10 mouse cellular contexts compared by ENCODE assay signal in the genomic region with DNA sequence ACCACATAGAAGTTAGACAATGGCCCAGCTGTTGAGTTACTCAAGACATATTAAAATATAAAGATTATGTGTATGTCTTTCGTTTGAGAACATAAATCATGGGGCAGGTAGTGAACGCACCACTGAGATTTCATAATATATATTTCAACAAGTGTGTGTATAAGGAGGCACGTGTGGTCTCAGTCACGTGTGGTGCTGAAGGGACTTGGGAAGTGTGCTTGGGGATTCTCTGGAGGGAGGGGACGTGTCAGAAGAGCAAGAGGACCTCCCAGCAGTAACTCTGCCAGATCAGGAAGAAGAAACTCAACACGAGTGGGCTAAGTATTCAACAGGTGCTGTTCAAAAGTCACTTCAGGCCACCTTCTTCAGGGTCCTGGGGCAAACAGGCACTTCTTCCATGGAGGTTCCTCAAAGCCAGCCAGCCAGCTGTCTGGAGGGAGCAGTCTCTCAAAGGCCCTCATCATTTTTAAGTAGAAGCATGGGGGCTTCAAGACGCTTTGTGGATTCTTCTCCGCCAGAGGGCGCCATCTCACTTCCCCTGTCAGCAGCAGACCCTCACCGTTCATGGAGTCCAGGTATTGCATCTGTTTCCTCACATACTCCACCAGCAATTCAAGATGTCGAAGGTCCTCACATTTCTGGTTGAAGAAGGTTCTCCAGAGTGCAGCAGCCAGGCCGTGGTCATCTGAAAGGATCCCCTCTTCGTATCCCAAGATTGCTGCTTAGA.
DNase-seq lines count a peak whose midpoint lies in the region; ATAC-seq and TF ChIP-seq lines count a peak whose summit lies in the region.
"Had no signal": no experiment of that assay in that cellular context is flagged by ENCODE, and none has a peak within 500 bp of the region (broad histone marks: within the 10 kb centered on the region; RNA-seq: fewer than 3 reads in every experiment).

No protein-coding gene starts in this region.

- 0 out of 2 replicates have a peak, but pooled peaks have one; percentile 26 for TF ChIP-seq EP300 in lung, postnatal 0 days (IDR thresholded peaks at IDR 0.05)

- TF ChIP-seq CTCF in lung, postnatal 0 days (IDR thresholded peaks at IDR 0.05) = peak; percentile 70

- H3K4me3 ChIP-seq in hindbrain, embryonic 14.5 days (replicated peaks; ENCODE audit: low read length) = no peak overlapping the region
- no peak overlapping the region for H3K4me3 ChIP-seq in hindbrain, embryonic 13.5 days
- no peak overlapping the region for H3K4me3 ChIP-seq in lung, postnatal 0 days (ENCODE audit: low read depth, low read length)
- H3K4me3 ChIP-seq: erythroblast, embryonic 14.5 days; lung, embryonic 15.5 days had no signal

- no peak overlapping the region for H3K27ac ChIP-seq in hindbrain, embryonic 14.5 days
- no peak overlapping the region for H3K27ac ChIP-seq in hindbrain, embryonic 13.5 days
- no peak overlapping the region for H3K27ac ChIP-seq in lung, postnatal 0 days (ENCODE audit: low read length)
- H3K27ac ChIP-seq: lung, embryonic 15.5 days had no signal

- WGBS in hindbrain, embryonic 14.5 days = 56% methylated on average over 13 of the region's 13 CpGs
- 54% methylated on average over 13 of the region's 13 CpGs for WGBS in hindbrain, embryonic 13.5 days
- 35% methylated on average over 13 of the region's 13 CpGs for WGBS in lung, postnatal 0 days

- no peaks in the 10 kb centered on the region for H3K36me3 ChIP-seq in hindbrain, embryonic 14.5 days (replicated peaks; ENCODE audit: control insufficient read depth, insufficient read depth)
- no peaks in the 10 kb centered on the region for H3K36me3 ChIP-seq in hindbrain, embryonic 13.5 days
- H3K36me3 ChIP-seq in lung, postnatal 0 days (ENCODE audit: insufficient read depth, low read length) = no peaks in the 10 kb centered on the region
- H3K36me3 ChIP-seq: lung, embryonic 15.5 days had no signal

- no peak overlapping the region for H3K4me2 ChIP-seq in hindbrain, embryonic 14.5 days (replicated peaks)
- H3K4me2 ChIP-seq in hindbrain, embryonic 13.5 days = no peak overlapping the region
- H3K4me2 ChIP-seq in lung, postnatal 0 days (replicated peaks; ENCODE audit: low read depth, low read length) = no peak overlapping the region
- H3K4me2 ChIP-seq: lung, embryonic 15.5 days had no signal

- H3K4me1 ChIP-seq in hindbrain, embryonic 14.5 days (replicated peaks; ENCODE audit: control insufficient read depth, insufficient read depth, low read length) = no peaks in the 10 kb centered on the region
- H3K4me1 ChIP-seq in hindbrain, embryonic 13.5 days (replicated peaks) = no peaks in the 10 kb centered on the region
- no peaks in the 10 kb centered on the region for H3K4me1 ChIP-seq in lung, postnatal 0 days (ENCODE audit: insufficient read depth, low read depth, low read length)
- H3K4me1 ChIP-seq: lung, embryonic 15.5 days had no signal

- peak; percentile 44 for DNase-seq in hindbrain, embryonic 14.5 days (ENCODE audit: low spot score)
- DNase-seq in A20 (ENCODE audit: low read depth, low spot score) = peak; percentile 65
- DNase-seq in MEL-GATA-1-ER (ENCODE audit: extremely low read depth, low read depth) = peak; percentile 16
- peak; percentile 51 for DNase-seq in embryo, embryonic 9.5 days (ENCODE audit: extremely low spot score)
- DNase-seq in lung, postnatal 0 days (ENCODE audit: low spot score) = peak; percentile 73
- peak; percentile 67 for DNase-seq in thymus, postnatal 25 days
- no peak for DNase-seq in left cerebral cortex, adult 9 months (ENCODE audit: low spot score in 2 of 2)

- no peaks in the 10 kb centered on the region for H3K27me3 ChIP-seq in hindbrain, embryonic 14.5 days (ENCODE audit: control insufficient read depth, insufficient read depth, low read length)
- no peaks in the 10 kb centered on the region for H3K27me3 ChIP-seq in hindbrain, embryonic 13.5 days
- no peaks in the 10 kb centered on the region for H3K27me3 ChIP-seq in lung, postnatal 0 days (replicated peaks; ENCODE audit: insufficient read depth, low read length)
- H3K27me3 ChIP-seq: lung, embryonic 15.5 days had no signal

- no peaks in the 10 kb centered on the region for H3K9me3 ChIP-seq in hindbrain, embryonic 14.5 days (ENCODE audit: control insufficient read depth, low read length)
- no peaks in the 10 kb centered on the region for H3K9me3 ChIP-seq in hindbrain, embryonic 13.5 days
- no peaks in the 10 kb centered on the region for H3K9me3 ChIP-seq in lung, postnatal 0 days (ENCODE audit: low read length)
- H3K9me3 ChIP-seq: lung, embryonic 15.5 days had no signal

- H3K9ac ChIP-seq in hindbrain, embryonic 14.5 days = no peak overlapping the region
- H3K9ac ChIP-seq in hindbrain, embryonic 13.5 days = no peak overlapping the region
- H3K9ac ChIP-seq in lung, postnatal 0 days (replicated peaks; ENCODE audit: low read depth) = no peak overlapping the region
- H3K9ac ChIP-seq: lung, embryonic 15.5 days had no signal

- ATAC-seq in hindbrain, embryonic 14.5 days (ENCODE audit: low FRiP score) = no peak
- ATAC-seq in hindbrain, embryonic 13.5 days (ENCODE audit: low FRiP score) = no peak
- ATAC-seq in lung, postnatal 0 days = peak; percentile 89

Comparison
In these comparisons a context has a peak if more than half of its experiments do, and no peak if none do; other contexts are left out.
1. DNase-seq: peak in hindbrain, embryonic 14.5 days (single experiment), A20 (single experiment), MEL-GATA-1-ER (single experiment), embryo, embryonic 9.5 days (single experiment), lung, postnatal 0 days (single experiment) and thymus, postnatal 25 days (single experiment); none in left cerebral cortex, adult 9 months (0 of 2).